Mouse (Mus musculus) thymus, adult 18-20 months (tissue): ENCODE measurements around the gene Jag1.

Experiments
- DNase-seq, 2 experiments: peaks; one replicate each; pipeline ENCODE4 v3.0.0; 2022; ENCODE audit warnings: mixed read lengths in 2 of 2

Jag1 gene

GRCm38 (mm10) chr2:137116025-137116674 lies at the start of gene Jag1:
Gene Jag1, minus strand, starts transcription at chr2:137116644.
- DNase-seq, result no peak

- DNase-seq, result no peak
Measured at GRCm38 (mm10) chr2:137156018-137156417, 39.6 kb upstream of the Jag1 start.

GRCm38 (mm10) chr2:137153825-137154224 lies 37.4 kb upstream of the Jag1 start:
- DNase-seq, result no peak

- no peak for DNase-seq
Measured at GRCm38 (mm10) chr2:137153172-137153667, 36.8 kb upstream of the Jag1 start.

- no peak for DNase-seq
Measured at GRCm38 (mm10) chr2:137150953-137151352, 34.5 kb upstream of the Jag1 start.

GRCm38 (mm10) chr2:137146938-137147666 lies 30.7 kb upstream of the Jag1 start:
- DNase-seq, result no peak

GRCm38 (mm10) chr2:137138063-137138462 lies 21.6 kb upstream of the Jag1 start:
- no peak for DNase-seq

GRCm38 (mm10) chr2:137134035-137134434 lies 17.6 kb upstream of the Jag1 start:
- no peak for DNase-seq

GRCm38 (mm10) chr2:137124861-137125260 lies 8.4 kb upstream of the Jag1 start:
- DNase-seq, result no peak

GRCm38 (mm10) chr2:137117321-137117690 lies 862 bp upstream of the Jag1 start:
- peak in 1 of 2 experiments; percentile 14 for DNase-seq

- DNase-seq, result peak; percentile 19 to 30
Measured at GRCm38 (mm10) chr2:137116675-137117320, 354 bp upstream of the Jag1 start.

GRCm38 (mm10) chr2:137115241-137116024 lies 1.0 kb downstream of the Jag1 start:
- no peak for DNase-seq

- peak; percentile 18 to 21 for DNase-seq
Measured at GRCm38 (mm10) chr2:137114248-137115096, 2.0 kb downstream of the Jag1 start.

- no peak for DNase-seq
Measured at GRCm38 (mm10) chr2:137113288-137114061, 3.0 kb downstream of the Jag1 start.

- DNase-seq, result no peak
Measured at GRCm38 (mm10) chr2:137110214-137110898, 6.1 kb downstream of the Jag1 start.

GRCm38 (mm10) chr2:137109321-137110213 lies 6.9 kb downstream of the Jag1 start:
- no peak for DNase-seq

- no peak for DNase-seq
Measured at GRCm38 (mm10) chr2:137107946-137108345, 8.5 kb downstream of the Jag1 start.

- DNase-seq, result no peak
Measured at GRCm38 (mm10) chr2:137107203-137107602, 9.2 kb downstream of the Jag1 start.

GRCm38 (mm10) chr2:137101074-137101473 lies 15.4 kb downstream of the Jag1 start:
- no peak for DNase-seq
